Mouse (Mus musculus) adrenal gland, postnatal 4 days (tissue): ENCODE measurements around the gene Tap2. TPM values are rescaled to one million over a fixed set of nuclear protein-coding genes. Genes with fewer than 3 reads are reported as not detected.
A peak's percentile ranks its signal among the peaks of the same experiment; 100 is the strongest.

Experiments
- DNase-seq, 2 experiments: peaks; one replicate each; pipeline ENCODE4 v3.0.0; 2021 to 2022; ENCODE audit warnings: low spot score in 2 of 2, mixed read lengths in 2 of 2
- long read RNA-seq, 2 experiments: library from polyadenylated mRNA; stranded (forward); transcript quantifications; one replicate each; pipeline ENCODE4 v2.0.0; 2021
- total RNA-seq, 2 experiments: library from RNA; stranded (reverse); gene quantifications; 2 replicates each; pipeline ENCODE4 v1.2.3; 2021

The Tap2 gene
- 10 to 100 TPM; 32.9 to 33.2 TPM for total RNA-seq
- long read RNA-seq, experiment 1, transcript Tap2-201 (12 exons, 3,442 nt), result major isoform, 22 of 33 reads
- long read RNA-seq, experiment 1, partial matches to known transcripts, result 5 of 33 reads
- long read RNA-seq, experiment 1, other reads (novel, unspliced or antisense), result 2 of 33 reads
- long read RNA-seq, experiment 2, transcript Tap2-202 (11 exons, 2,561 nt), result minor isoform, 9 of 115 reads
- long read RNA-seq, experiment 2, transcript Tap2-201 (12 exons, 3,442 nt), result major isoform, 89 of 115 reads
- long read RNA-seq, experiment 2, partial matches to known transcripts, result 10 of 115 reads
- long read RNA-seq, experiment 2, other reads (novel, unspliced or antisense), result 7 of 115 reads

DNA sequence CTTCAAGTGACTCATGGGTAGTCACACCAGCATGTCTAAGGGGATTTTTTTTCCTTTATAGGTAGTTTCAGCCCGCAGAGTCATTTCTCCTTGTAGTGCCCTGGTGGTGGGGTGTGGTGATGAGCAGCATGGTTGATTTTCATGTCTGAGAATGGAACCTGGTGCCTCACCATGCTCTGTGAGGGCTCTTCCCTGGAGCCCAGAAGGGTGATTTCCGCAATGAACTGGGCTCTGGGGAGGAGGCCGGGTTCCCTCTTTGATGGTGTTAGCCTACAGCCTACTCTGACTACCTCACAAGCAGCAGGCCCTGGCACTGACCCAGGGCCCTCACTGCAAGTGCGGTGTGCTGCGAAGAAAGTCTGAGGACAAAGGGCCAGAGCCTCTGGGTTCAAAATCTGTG lies at the start of gene Tap2:
Tap2 (plus strand) TSS at position 84 of the 400 bp plus-strand sequence.
- no peak for DNase-seq

DNA sequence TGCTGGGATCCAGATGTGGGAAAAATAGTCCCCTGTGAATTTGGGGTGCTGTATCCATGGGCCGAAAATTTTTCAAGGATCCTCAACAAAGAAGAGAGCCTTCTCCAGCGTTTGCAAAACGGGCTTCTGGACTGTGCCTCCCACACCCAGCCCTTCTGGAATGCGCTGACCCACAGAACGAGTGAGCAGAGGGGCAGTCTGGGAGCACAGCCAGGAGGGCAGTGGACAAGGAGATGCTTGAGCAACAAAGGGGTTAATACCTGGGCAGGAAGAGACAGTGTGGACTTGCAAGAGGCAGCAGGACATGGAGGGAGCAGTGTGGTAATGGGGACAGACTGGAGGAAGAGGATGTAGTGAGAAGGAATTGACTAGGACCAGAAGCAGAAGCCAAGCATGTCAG lies 47.8 kb upstream of the Tap2 start:
- DNase-seq, result no peak

GRCm38 (mm10) chr17:34164202-34164895 lies 39.0 kb upstream of the Tap2 start:
- DNase-seq, result no peak

- DNase-seq, result no peak
Measured at GRCm38 (mm10) chr17:34165033-34165730, 38.1 kb upstream of the Tap2 start.

GRCm38 (mm10) chr17:34169279-34169678 lies 34.0 kb upstream of the Tap2 start:
- DNase-seq, result no peak

DNA sequence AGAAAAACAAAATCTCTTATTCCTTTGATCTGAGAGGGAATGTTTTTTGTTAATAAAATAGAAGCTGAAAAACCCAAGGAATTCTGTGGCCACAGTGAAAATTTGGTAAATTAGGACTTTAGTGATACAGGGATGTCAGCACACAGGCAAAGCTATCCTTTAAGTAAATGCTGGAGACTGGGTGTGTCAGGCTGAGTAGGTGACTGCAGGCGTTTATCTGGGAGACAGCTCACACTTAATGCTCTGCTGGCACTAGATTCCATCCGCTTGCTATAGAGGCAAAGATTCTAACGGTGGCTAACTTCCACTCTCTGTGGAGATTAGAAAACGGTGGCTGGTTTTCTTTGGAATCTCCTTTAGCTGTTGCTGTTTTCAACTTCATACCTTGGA lies 32.8 kb upstream of the Tap2 start:
- no peak for DNase-seq

GRCm38 (mm10) chr17:34170877-34171498 lies 32.3 kb upstream of the Tap2 start:
- peak; percentile 51 to 66 for DNase-seq

DNA sequence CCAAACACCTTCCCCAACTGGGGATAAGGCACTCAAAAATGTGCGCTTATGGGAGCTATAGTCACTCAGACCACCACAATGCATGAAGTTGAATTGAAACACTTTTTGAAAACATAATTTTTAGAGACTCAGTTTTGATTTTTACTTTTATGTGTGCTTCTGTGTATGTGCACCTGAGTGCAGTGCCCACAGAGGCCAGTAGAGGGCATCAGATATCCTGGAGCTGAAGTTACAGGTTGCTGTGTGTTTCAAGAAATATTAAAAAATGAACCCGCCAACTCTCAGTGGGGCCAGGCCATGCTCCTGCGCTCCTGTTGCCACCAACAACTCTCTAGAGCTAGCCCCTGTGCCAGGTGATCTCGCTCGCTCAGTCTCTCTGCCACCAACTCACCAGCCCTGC lies 30.8 kb upstream of the Tap2 start:
- DNase-seq, result no peak

- DNase-seq, result no peak
Measured at GRCm38 (mm10) chr17:34174075-34174474, 29.3 kb upstream of the Tap2 start.

GRCm38 (mm10) chr17:34177179-34177578 lies 26.1 kb upstream of the Tap2 start:
- DNase-seq, result no peak

DNA sequence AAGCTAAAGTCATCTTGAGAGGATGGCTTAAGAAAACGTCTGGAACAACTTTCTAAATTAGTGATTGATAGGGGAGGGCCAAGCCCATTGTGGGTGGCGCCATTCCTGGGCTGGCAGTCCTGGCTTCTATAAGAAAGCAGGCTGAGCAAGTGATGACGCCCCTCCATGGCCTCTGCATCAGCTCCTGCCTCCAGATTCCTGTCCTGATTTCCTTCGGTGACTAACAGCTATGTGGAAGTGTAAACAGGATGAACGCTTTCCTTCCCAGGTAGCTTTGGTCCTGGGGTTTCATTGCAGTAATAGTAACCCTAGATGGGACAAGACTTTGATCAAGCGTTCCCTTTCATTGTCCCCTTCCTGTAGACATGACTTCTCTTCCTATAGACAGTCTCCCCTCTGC lies 24.3 kb upstream of the Tap2 start:
- no peak for DNase-seq

DNA sequence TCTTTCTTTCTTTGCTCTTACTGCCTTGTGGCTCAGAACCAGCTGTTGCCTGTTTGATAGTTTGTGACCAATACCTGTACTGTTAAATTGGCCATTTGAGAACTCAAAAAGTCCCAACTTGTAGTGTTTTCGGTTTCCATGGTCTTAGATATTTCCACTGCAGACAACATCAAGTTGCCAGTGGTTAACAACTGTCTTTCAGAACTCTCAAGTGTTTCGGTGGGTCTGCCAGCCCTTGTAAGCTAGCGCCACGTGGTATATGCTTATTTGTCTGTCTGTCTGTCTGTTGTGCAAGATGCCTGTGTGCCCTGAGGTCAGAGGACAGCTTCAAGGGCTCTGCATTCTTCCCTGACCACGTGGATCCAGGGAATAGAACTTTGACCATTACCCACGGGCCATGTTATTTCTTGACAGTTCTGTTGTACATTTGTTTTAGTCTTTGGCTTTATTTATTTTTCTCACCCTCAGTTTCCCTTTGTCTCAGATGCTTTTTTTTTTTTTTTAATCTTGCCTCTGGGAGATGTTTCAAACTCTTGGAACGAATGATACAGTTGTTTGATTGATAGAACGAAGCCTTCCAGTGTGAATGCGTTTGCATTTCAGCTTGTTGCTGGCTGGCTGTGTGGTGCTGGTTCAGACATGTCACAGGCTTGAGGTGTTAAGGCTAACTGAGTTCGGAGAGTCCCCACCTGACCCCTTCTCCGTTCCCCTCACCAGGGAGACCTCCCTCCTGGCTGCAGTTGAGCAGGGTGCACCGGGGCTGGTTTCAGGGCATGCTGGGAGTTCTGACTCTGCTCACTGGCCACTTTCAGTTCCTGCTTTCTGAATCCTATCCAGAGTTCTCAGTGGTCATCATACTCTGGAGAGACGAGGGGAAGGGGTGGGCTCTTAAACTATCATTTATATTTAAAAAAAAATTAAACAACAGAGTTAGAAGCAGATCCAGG lies 23.1 kb upstream of the Tap2 start:
- DNase-seq, result no peak

- DNase-seq, result no peak
Measured at GRCm38 (mm10) chr17:34183564-34184219, 19.6 kb upstream of the Tap2 start.

- no peak for DNase-seq
Measured at GRCm38 (mm10) chr17:34185526-34185925, 17.8 kb upstream of the Tap2 start.

DNA sequence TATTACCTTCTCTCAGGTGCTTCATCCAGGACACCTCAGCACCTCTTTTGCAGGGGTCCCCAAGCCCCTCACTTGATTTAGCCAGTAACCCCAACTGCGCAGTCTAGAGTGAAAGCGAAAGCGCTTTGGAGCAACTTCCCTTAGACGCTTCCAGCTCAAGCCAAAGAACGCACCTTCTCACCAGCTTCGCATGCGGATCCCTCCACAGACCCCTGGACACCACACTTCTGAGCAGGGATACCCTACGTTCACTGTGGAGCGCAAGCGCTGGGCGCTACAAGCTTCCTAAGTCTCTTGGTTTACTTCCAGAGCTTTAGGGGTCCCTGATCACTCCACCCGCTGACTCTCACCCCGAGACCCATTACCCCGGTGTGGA lies 16.5 kb upstream of the Tap2 start:
- DNase-seq, result no peak

DNA sequence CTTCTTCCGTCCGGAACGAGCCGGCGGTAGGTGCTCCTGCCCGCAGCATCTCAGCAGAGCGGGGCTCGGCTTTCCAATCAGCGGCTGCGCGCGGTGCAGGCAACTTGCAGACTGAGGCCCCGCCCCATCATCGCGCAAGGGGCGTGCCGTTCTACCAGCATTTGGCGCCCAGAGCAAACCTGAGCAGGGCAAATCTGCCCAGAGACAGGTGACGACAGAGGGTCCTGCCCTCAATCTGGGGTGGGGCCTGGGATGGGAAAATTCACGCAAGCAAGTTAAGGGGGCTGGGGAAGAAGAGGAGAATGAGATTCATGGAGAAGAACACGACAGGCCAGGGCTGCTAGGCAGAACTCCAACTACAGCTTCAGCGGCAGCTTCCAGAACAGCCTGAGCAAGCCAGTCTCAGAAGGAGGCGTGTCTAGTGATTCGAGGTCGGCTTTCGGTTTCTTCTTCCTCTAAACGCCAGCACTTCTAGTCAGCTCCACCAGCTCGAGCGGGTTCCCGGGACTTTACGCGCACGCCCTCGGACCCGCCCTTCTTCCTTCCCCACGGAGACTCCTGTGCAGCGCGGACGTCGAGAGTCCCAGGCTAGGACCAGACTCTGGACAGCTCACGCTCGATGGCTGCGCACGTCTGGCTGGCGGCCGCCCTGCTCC lies 15.9 kb upstream of the Tap2 start, which contains the start of the genes Tap1 and Psmb9:
Tap1 (plus strand) TSS at position 293 of the 656 bp plus-strand sequence.
Psmb9 (minus strand) TSS at position 504 of the 656 bp plus-strand sequence.
- peak; percentile 98 for DNase-seq

DNA sequence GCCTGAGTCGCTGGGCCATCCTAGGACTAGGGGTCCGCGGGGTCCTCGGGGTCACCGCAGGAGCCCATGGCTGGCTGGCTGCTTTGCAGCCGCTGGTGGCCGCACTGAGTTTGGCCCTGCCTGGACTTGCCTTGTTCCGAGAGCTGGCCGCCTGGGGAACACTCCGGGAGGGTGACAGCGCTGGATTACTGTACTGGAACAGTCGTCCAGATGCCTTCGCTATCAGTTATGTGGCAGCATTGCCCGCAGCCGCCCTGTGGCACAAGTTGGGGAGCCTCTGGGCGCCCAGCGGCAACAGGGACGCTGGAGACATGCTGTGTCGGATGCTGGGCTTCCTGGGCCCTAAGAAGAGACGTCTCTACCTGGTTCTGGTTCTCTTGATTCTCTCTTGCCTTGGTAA lies 15.3 kb upstream of the Tap2 start:
- DNase-seq, result no peak

DNA sequence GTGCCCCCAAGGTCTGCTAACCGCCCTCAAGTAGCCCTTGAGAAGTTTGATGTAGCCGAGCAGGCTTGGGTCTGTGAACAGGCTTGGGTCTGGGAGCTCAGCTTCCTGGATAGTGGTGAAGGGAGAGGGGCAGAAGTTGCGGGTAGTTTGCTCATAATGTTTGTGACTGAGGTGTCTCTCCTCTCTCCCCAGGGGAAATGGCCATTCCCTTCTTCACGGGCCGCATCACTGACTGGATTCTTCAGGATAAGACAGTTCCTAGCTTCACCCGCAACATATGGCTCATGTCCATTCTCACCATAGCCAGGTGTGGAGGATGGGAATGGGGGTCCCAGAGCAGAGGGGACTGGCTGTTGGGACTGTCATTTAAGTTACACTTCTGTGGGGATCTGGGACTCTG lies 14.3 kb upstream of the Tap2 start:
- no peak for DNase-seq

- DNase-seq, result no peak
Measured at GRCm38 (mm10) chr17:34192852-34193251, 10.5 kb upstream of the Tap2 start.
